Mouse (Mus musculus) bone marrow, adult 2 months (tissue): Measurements from ENCODE around the gene Icam5.

Source experiments
- CTCF ChIP-seq: fragments of 200-500 bp; IDR thresholded peaks from 2 replicates; pipeline ENCODE4 v1.5.1; 2011; ENCODE audit warnings: low read length, control low read depth; ENCODE audit not compliant: control insufficient read depth, insufficient read depth
- POLR2A ChIP-seq: fragments of 200-500 bp; IDR thresholded peaks from 2 replicates; pipeline ENCODE4 v1.6.1; 2011; ENCODE audit warnings: low read depth, mild to moderate bottlenecking, control low read depth, low read length, borderline replicate concordance; ENCODE audit not compliant: control insufficient read depth

GRCm38 (mm10) chr9:21039779-21040178, 7.9 kb downstream of the Icam5 start:
- TF ChIP-seq CTCF (no peak), POLR2A (no peak)
